Mouse (Mus musculus) adrenal gland (tissue): Measurements from ENCODE around the gene Trpm3.

Experiments used
- intact Hi-C: fragments of 180-260 bp; cut with DNase I; formaldehyde crosslinking; loops from one replicate; pipeline ENCODE4 v1.15.1; 2025

Trpm3 gene

GRCm38 (mm10) chr19:22730971-22731370 is 592.1 kb downstream of the Trpm3 start:
- intact Hi-C loops, result no loop called here

GRCm38 (mm10) chr19:22736870-22737269 is 598.0 kb downstream of the Trpm3 start:
- intact Hi-C loops, result no loop called here

GRCm38 (mm10) chr19:22739240-22739639 is 600.4 kb downstream of the Trpm3 start:
- intact Hi-C loops, result no loop called here

- intact Hi-C loops, result no loop called here
Observed at GRCm38 (mm10) chr19:22753311-22753809, 614.5 kb downstream of the Trpm3 start.

GRCm38 (mm10) chr19:22754071-22754470 is 615.2 kb downstream of the Trpm3 start:
- intact Hi-C loops, result no loop called here

- intact Hi-C loops, result no loop called here
Observed at GRCm38 (mm10) chr19:22754498-22754897, 615.7 kb downstream of the Trpm3 start.

- intact Hi-C loops, result no loop called here
Observed at GRCm38 (mm10) chr19:22758496-22758895, 619.6 kb downstream of the Trpm3 start.

- intact Hi-C loops, result no loop called here
Observed at GRCm38 (mm10) chr19:22768242-22768641, 629.4 kb downstream of the Trpm3 start.

- intact Hi-C loops, result no loop called here
Observed at GRCm38 (mm10) chr19:22775191-22775695, 636.4 kb downstream of the Trpm3 start.

- intact Hi-C loops, result no loop called here
Observed at GRCm38 (mm10) chr19:22780192-22780843, 641.5 kb downstream of the Trpm3 start.

- intact Hi-C loops, result no loop called here
Observed at GRCm38 (mm10) chr19:22781579-22781978, 642.7 kb downstream of the Trpm3 start.

GRCm38 (mm10) chr19:22783745-22784144 is 644.9 kb downstream of the Trpm3 start:
- intact Hi-C loops, result no loop called here

GRCm38 (mm10) chr19:22789753-22790152 is 650.9 kb downstream of the Trpm3 start:
- intact Hi-C loops, result no loop called here

GRCm38 (mm10) chr19:22796996-22797395 is 658.1 kb downstream of the Trpm3 start:
- intact Hi-C loops, result no loop called here

- intact Hi-C loops, result no loop called here
Observed at GRCm38 (mm10) chr19:22800471-22800870, 661.6 kb downstream of the Trpm3 start.

GRCm38 (mm10) chr19:22803396-22803795 is 664.5 kb downstream of the Trpm3 start:
- intact Hi-C loops, result no loop called here

GRCm38 (mm10) chr19:22804311-22804710 is 665.5 kb downstream of the Trpm3 start:
- intact Hi-C loops, result no loop called here

- intact Hi-C loops, result no loop called here
Observed at GRCm38 (mm10) chr19:22810247-22810646, 671.4 kb downstream of the Trpm3 start.

GRCm38 (mm10) chr19:22821741-22822140 is 682.9 kb downstream of the Trpm3 start:
- intact Hi-C loops, result no loop called here

- intact Hi-C loops, result no loop called here
Observed at GRCm38 (mm10) chr19:22823491-22823981, 684.7 kb downstream of the Trpm3 start.

GRCm38 (mm10) chr19:22825812-22826211 is 687.0 kb downstream of the Trpm3 start:
- intact Hi-C loops, result no loop called here

- intact Hi-C loops, result no loop called here
Observed at GRCm38 (mm10) chr19:22828198-22828742, 689.4 kb downstream of the Trpm3 start.
